Mouse (Mus musculus) limb, embryonic 14.5 days (tissue): ENCODE measurements around the gene Sfta2. TPM values are rescaled to one million over a fixed set of nuclear protein-coding genes. Genes with fewer than 3 reads are reported as not detected.

Experiments
- ATAC-seq: fragments of 200-750 bp; cut with Nextera tagmentation; 2 replicates; pipeline ENCODE4 v1.8.0; 2017; ENCODE audit warnings: low read depth, moderate number of reproducible peaks, moderate TSS enrichment; ENCODE audit not compliant: low FRiP score
- DNase-seq: peaks from one replicate; pipeline ENCODE4 v3.0.0-alpha.2; 2015; ENCODE audit warnings: low spot score
- H3K27ac ChIP-seq: fragments of 300-500 bp; sonication (generic); replicated peaks from 2 replicates; pipeline ENCODE4 v1.5.1; 2014; ENCODE audit warnings: low read depth, mild to moderate bottlenecking, low read length, moderate library complexity, mixed read lengths
- H3K27me3 ChIP-seq: fragments of 300-500 bp; sonication (generic); 2 replicates; pipeline ENCODE4 v1.6.1; 2014; ENCODE audit warnings: low read length, mixed read lengths; ENCODE audit not compliant: control insufficient read depth, insufficient read depth
- H3K36me3 ChIP-seq: fragments of 300-500 bp; sonication (generic); 2 replicates; pipeline ENCODE4 v1.6.1; 2014; ENCODE audit warnings: mild to moderate bottlenecking, low read length, moderate library complexity, mixed read lengths; ENCODE audit not compliant: control insufficient read depth, insufficient read depth
- H3K4me1 ChIP-seq: fragments of 300-500 bp; sonication (generic); 2 replicates; pipeline ENCODE4 v1.6.1; 2014; ENCODE audit warnings: antibody characterized with exemption, low read length, mixed read lengths; ENCODE audit not compliant: control insufficient read depth, insufficient read depth
- H3K4me2 ChIP-seq: fragments of 300-500 bp; sonication (generic); replicated peaks from 2 replicates; pipeline ENCODE4 v1.6.1; 2014; ENCODE audit warnings: low read depth, mild to moderate bottlenecking, low read length, moderate library complexity; ENCODE audit not compliant: severe bottlenecking
- H3K4me3 ChIP-seq: fragments of 300-500 bp; sonication (generic); replicated peaks from 2 replicates; pipeline ENCODE4 v1.5.1; 2014; ENCODE audit warnings: low read length
- H3K9ac ChIP-seq: fragments of 300-500 bp; sonication (generic); 2 replicates; pipeline ENCODE4 v1.6.1; 2014; ENCODE audit warnings: mild to moderate bottlenecking, low read depth, low read length, moderate library complexity; ENCODE audit not compliant: severe bottlenecking
- H3K9me3 ChIP-seq: fragments of 300-500 bp; sonication (generic); 2 replicates; pipeline ENCODE4 v1.6.1; 2016; ENCODE audit warnings: low read length; ENCODE audit not compliant: control insufficient read depth
- POLR2A ChIP-seq: fragments of 200-500 bp; IDR thresholded peaks from 2 replicates; pipeline ENCODE4 v1.8.0; 2012; ENCODE audit warnings: inconsistent platforms, mild to moderate bottlenecking, moderate library complexity, borderline replicate concordance; ENCODE audit not compliant: insufficient read depth, insufficient read length; ENCODE audit errors: extremely low read depth
- WGBS: fragments of 180-500 bp; shearing (Covaris S2); extraction: QIAGEN DNeasy Blood & Tissue Kit; methylation state at CpG from one replicate; pipeline ENCODE4 v1.1.7; 2014; 5-methylcytosine and 5-hydroxymethylcytosine counted together
- polyA plus RNA-seq, 2 experiments: library from polyadenylated mRNA; depleted of rRNA in 1 of 2; stranded (reverse) in 1 of 2; unstranded in 1 of 2; fragments of >200 nt; fragmentation: Nextera tagmentation in 1 of 2; extraction: Ambion mirVana in 1 of 2; gene quantifications; 2 replicates each; pipeline versions ENCODE4 v1.2.1 to v1.2.3; 2012 to 2014

Gene Sfta2
- polyA plus RNA-seq, 2 experiments = not detected

DNA sequence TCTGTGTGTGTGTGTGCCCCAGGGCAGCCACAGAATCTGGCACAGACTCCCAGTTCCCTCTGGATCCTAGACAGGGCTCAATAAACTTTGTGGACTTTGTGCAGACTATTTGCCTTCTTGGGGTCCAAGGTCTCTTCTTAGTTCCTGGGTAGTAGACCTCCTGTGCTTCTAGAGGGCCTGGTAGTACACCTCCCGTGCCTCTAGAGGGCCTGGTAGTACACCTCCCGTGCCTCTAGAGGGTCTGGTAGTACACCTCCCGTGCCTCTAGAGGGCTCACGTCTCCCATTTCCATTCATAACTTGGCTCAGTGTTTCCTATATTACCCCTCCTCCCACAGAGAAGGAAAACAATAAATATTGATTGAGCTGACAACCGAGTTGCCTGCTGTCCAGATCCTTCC, 44.5 kb upstream of the Sfta2 start:
- Histone ChIP-seq H3K9ac (no peak overlapping the region), H3K27me3 (no peaks in the 10 kb centered on the region), H3K4me1 (no peaks in the 10 kb centered on the region), H3K4me2 (no peak overlapping the region), H3K4me3 (no peak overlapping the region), H3K27ac (no peak overlapping the region), H3K9me3 (no peaks in the 10 kb centered on the region), H3K36me3 (no peaks in the 10 kb centered on the region)
- ATAC-seq (no peak), DNase-seq (no peak)
- WGBS = 34% methylated on average over 5 of the region's 5 CpGs
- TF ChIP-seq POLR2A = no peak

- no peak for TF ChIP-seq POLR2A
- no peak overlapping the region for H3K4me3 ChIP-seq
- H3K4me2 ChIP-seq = no peak overlapping the region
- no peaks in the 10 kb centered on the region for H3K36me3 ChIP-seq
- no peak overlapping the region for H3K9ac ChIP-seq
- DNase-seq (no peak), ATAC-seq (no peak)
- H3K27me3 ChIP-seq = no peaks in the 10 kb centered on the region
- H3K4me1 ChIP-seq = no peaks in the 10 kb centered on the region
- H3K9me3 ChIP-seq = no peaks in the 10 kb centered on the region
- 75% methylated on average over 9 of the region's 9 CpGs for WGBS
- no peak overlapping the region for H3K27ac ChIP-seq
Measured at GRCm38 (mm10) chr17:35557351-35557750, 44.0 kb upstream of the Sfta2 start.

DNA sequence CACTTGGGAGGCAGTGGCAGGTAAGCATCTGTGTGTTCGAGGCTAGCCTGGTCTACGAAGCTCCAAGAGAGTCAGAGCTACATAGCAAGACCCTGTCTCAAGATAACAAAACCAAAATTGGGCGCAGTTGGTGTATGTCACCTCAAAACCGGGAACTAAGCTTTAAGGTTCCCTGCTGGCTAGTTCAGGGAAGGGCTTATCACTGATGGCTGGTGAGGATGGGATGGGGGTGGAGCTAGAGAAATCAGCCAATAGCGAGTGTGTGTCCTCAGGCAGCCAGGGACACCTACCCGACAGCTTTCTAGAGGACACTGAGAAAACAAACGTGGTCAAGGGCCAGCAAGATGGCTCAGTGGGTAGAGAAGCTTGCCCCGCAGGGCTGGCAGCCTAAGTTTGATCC, 43.1 kb upstream of the Sfta2 start:
- DNase-seq (no peak), ATAC-seq (no peak)
- Histone ChIP-seq H3K4me3 (no peak overlapping the region), H3K9ac (no peak overlapping the region), H3K4me1 (no peaks in the 10 kb centered on the region), H3K27ac (no peak overlapping the region), H3K4me2 (no peak overlapping the region), H3K36me3 (no peaks in the 10 kb centered on the region), H3K27me3 (no peaks in the 10 kb centered on the region), H3K9me3 (no peaks in the 10 kb centered on the region)
- 58% methylated on average over 8 of the region's 8 CpGs for WGBS
- TF ChIP-seq POLR2A = no peak

- no peak within 1 kb of the TSS for H3K4me3 ChIP-seq
- H3K27ac ChIP-seq = no peak within 1 kb of the TSS
- H3K27me3 ChIP-seq = peaks cover 23% of the 10 kb centered on the region
- H3K36me3 ChIP-seq = no peaks in the 10 kb centered on the region
- no peak for TF ChIP-seq POLR2A
- no peak for ATAC-seq
- no peak within 1 kb of the TSS for H3K4me2 ChIP-seq
- H3K4me1 ChIP-seq = peaks cover 4% of the 10 kb centered on the region; the same call in 1 of the 2 replicates
- H3K9ac ChIP-seq = no peak within 1 kb of the TSS
- no peaks in the 10 kb centered on the region for H3K9me3 ChIP-seq
- no peak for DNase-seq
- WGBS = 63% methylated on average over 3 of the region's 3 CpGs
Measured at GRCm38 (mm10) chr17:35567150-35567549, 34.2 kb upstream of the Sfta2 start, which contains the start of gene 2300002M23Rik. TSS of gene 2300002M23Rik (plus strand) at chr17:35567450.

- ATAC-seq (no peak), DNase-seq (no peak)
- Histone ChIP-seq H3K4me1 (peaks cover 4% of the 10 kb centered on the region; the same call in 1 of the 2 replicates), H3K9ac (no peak overlapping the region), H3K36me3 (no peaks in the 10 kb centered on the region), H3K27me3 (peaks cover 23% of the 10 kb centered on the region), H3K4me3 (no peak overlapping the region), H3K9me3 (no peaks in the 10 kb centered on the region), H3K27ac (no peak overlapping the region), H3K4me2 (no peak overlapping the region)
- WGBS = 20% methylated on average over 9 of the region's 9 CpGs
- TF ChIP-seq POLR2A = no peak
Measured at GRCm38 (mm10) chr17:35567767-35568166, 33.6 kb upstream of the Sfta2 start.

GRCm38 (mm10) chr17:35569091-35569944, 32.0 kb upstream of the Sfta2 start:
- DNase-seq (no peak), ATAC-seq (no peak)
- Histone ChIP-seq H3K27me3 (peaks cover 23% of the 10 kb centered on the region), H3K4me1 (peaks cover 4% of the 10 kb centered on the region; the same call in 1 of the 2 replicates), H3K4me2 (peak overlapping the region; percentile 39), H3K4me3 (peak overlapping the region; percentile 23), H3K9ac (peak overlapping the region; percentile 22), H3K36me3 (no peaks in the 10 kb centered on the region), H3K9me3 (no peaks in the 10 kb centered on the region), H3K27ac (no peak overlapping the region)
- WGBS = 7% methylated on average over 24 of the region's 28 CpGs
- TF ChIP-seq POLR2A = no peak
